Mouse (Mus musculus) liver, embryonic 14.5 days (tissue): Measurements from ENCODE around the gene Ripor1.
A peak's percentile ranks its signal among the peaks of the same experiment; 100 is the strongest.

Source experiments
- CTCF ChIP-seq: IDR thresholded peaks from 2 replicates; pipeline ENCODE4 v1.5.1; 2016; ENCODE audit warnings: antibody characterized with exemption, low read depth, control low read depth
- EP300 ChIP-seq: IDR thresholded peaks from 2 replicates; pipeline ENCODE4 v1.6.1; 2016; ENCODE audit warnings: antibody characterized with exemption, low read depth

DNA sequence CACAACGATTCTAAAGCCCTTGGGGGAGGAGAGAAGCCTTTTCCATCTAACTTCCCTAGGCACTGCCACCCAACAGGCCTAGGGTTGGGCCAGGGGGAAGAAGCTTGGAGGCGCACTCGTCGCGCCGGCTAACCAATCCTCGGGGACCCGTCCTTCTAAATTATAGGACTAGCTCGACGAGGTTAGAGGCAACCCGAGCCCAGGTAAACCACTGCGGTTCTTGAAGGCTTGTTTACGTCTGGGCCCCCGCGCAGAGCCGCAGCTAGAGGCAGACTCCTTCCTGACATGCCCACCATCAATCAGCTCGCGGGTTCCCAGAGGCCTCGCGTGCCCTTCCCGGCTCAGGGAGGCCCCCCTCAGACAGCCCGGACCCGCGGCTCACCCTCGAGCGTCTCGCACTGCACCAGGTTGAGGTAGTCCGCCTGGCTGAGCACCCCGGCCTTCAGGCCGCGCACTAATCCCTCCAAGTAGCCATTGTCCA is 39.6 kb upstream of the Ripor1 start:
- 0 out of 2 replicates have a peak, but pooled peaks have one; percentile 13 for TF ChIP-seq CTCF
- TF ChIP-seq EP300 = no peak
